Mouse (Mus musculus) lung, embryonic 16.5 days (tissue): Measurements from ENCODE around the gene Rhox12. TPM values are rescaled to one million over a fixed set of nuclear protein-coding genes. Genes with fewer than 3 reads are reported as not detected.

Experiments
- ATAC-seq: fragments of 200-750 bp; cut with Nextera tagmentation; 2 replicates; pipeline ENCODE4 v1.8.0; 2017; ENCODE audit warnings: low read depth, mild to moderate bottlenecking, moderate library complexity
- H3K27ac ChIP-seq: fragments of 300-500 bp; sonication (generic); 2 replicates; pipeline ENCODE4 v1.5.1; 2014; ENCODE audit warnings: mild to moderate bottlenecking, control low read depth, low read length
- H3K27me3 ChIP-seq: fragments of 300-500 bp; sonication (generic); 2 replicates; pipeline ENCODE4 v1.6.1; 2014; ENCODE audit warnings: low read depth, low read length, mixed read lengths; ENCODE audit not compliant: control insufficient read depth, insufficient read depth
- H3K36me3 ChIP-seq: fragments of 300-500 bp; sonication (generic); 2 replicates; pipeline ENCODE4 v1.6.1; 2014; ENCODE audit warnings: low read length; ENCODE audit not compliant: control insufficient read depth, insufficient read depth
- H3K4me1 ChIP-seq: fragments of 300-500 bp; sonication (generic); replicated peaks from 2 replicates; pipeline ENCODE4 v1.6.1; 2014; ENCODE audit warnings: low read length, mixed read lengths; ENCODE audit not compliant: control insufficient read depth, insufficient read depth
- H3K4me2 ChIP-seq: fragments of 300-500 bp; sonication (generic); 2 replicates; pipeline ENCODE4 v1.6.1; 2014; ENCODE audit warnings: low read depth, low read length, control low read depth
- H3K4me3 ChIP-seq: fragments of 300-500 bp; sonication (generic); 2 replicates; pipeline ENCODE4 v1.5.1; 2014; ENCODE audit warnings: mild to moderate bottlenecking, low read length, control low read depth
- H3K9ac ChIP-seq: fragments of 300-500 bp; sonication (generic); 2 replicates; pipeline ENCODE4 v1.6.1; 2014; ENCODE audit warnings: low read length, control low read depth
- H3K9me3 ChIP-seq: fragments of 300-500 bp; sonication (generic); 2 replicates; pipeline ENCODE4 v1.6.1; 2016; ENCODE audit warnings: low read length; ENCODE audit not compliant: control insufficient read depth
- WGBS: fragments of 180-500 bp; shearing (Covaris S2); extraction: QIAGEN DNeasy Blood & Tissue Kit; methylation state at CpG from one replicate; pipeline ENCODE4 v1.1.7; 2014; 5-methylcytosine and 5-hydroxymethylcytosine counted together
- polyA plus RNA-seq: library from polyadenylated mRNA; unstranded; fragments of >200 nt; fragmentation: Nextera tagmentation; extraction: Ambion mirVana; gene quantifications from 2 replicates; pipeline ENCODE4 v1.2.1, GENCODE M21; 2015

The Rhox12 gene
- polyA plus RNA-seq = not detected in 2 replicates

DNA sequence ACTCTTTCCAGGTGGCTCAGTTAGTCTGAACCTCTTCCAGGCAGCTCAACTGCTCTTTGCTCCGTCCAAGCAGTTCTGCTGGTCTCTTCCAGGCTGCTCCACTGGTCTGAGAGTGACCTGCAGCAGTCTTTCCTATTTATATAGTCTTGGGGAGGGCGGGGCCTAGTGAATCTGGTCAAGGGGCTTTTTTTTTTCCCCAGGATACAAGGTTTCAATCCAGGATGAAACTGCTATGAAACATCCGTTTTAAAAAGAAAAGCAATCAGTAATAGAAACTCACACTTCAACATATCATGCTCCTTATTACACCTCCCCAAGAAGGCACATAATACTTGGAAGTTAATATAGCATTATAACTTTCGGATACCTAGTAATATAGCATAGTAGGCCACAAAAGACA lies at the start of gene Rhox12:
Gene Rhox12, minus strand, starts transcription at position 101 of the 400 bp plus-strand sequence.
- no peaks in the 10 kb centered on the region for H3K9me3 ChIP-seq
- no peaks in the 10 kb centered on the region for H3K27me3 ChIP-seq
- no peak for ATAC-seq
- no peak within 1 kb of the TSS for H3K9ac ChIP-seq
- WGBS = 66% methylated on average over 4 of the region's 4 CpGs
- H3K27ac ChIP-seq = no peak within 1 kb of the TSS
- H3K4me3 ChIP-seq = no peak within 1 kb of the TSS
- H3K4me2 ChIP-seq = no peak within 1 kb of the TSS
- H3K36me3 ChIP-seq = no peaks in the 10 kb centered on the region
- no peaks in the 10 kb centered on the region for H3K4me1 ChIP-seq

DNA sequence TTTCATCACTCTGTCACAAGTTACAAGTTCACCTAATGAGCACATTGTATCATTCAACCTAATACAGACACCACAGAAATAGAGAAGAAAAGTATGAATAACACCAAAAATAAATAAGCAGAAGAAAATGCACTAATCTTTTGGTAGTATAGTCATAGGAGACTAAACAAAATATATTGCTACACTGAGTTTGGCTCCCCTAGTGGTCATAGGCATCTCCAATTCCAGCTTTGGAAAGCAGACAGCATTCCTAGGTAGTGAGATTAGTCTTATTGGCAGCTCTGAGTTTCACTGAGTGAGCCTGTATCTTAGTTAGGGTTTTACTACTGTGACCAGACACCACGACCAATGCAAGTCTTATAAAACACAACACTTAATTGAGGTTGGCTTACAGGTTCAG lies 48.4 kb upstream of the Rhox12 start:
- H3K9me3 ChIP-seq = no peaks in the 10 kb centered on the region
- ATAC-seq = no peak

GRCm38 (mm10) chrX:38121478-38121877 lies 10.8 kb upstream of the Rhox12 start:
- Histone ChIP-seq H3K27ac (no peak overlapping the region), H3K4me1 (no peaks in the 10 kb centered on the region), H3K9ac (no peak overlapping the region), H3K9me3 (peaks cover 8% of the 10 kb centered on the region), H3K36me3 (no peaks in the 10 kb centered on the region), H3K4me3 (no peak overlapping the region), H3K27me3 (no peaks in the 10 kb centered on the region), H3K4me2 (no peak overlapping the region)
- no peak for ATAC-seq
- WGBS = 84% methylated on average over 30 of the region's 34 CpGs

More for the DNA sequence above, 48.4 kb upstream of the Rhox12 start:
- H3K36me3 ChIP-seq = no peaks in the 10 kb centered on the region
- no peak overlapping the region for H3K4me3 ChIP-seq
- H3K4me2 ChIP-seq = no peak overlapping the region
- 79% methylated on average over 1 of the region's 1 CpGs for WGBS
- no peaks in the 10 kb centered on the region for H3K27me3 ChIP-seq
- H3K27ac ChIP-seq = no peak overlapping the region
- H3K9ac ChIP-seq = no peak overlapping the region
- no peaks in the 10 kb centered on the region for H3K4me1 ChIP-seq

GRCm38 (mm10) chrX:38120982-38121381 lies 10.3 kb upstream of the Rhox12 start, which contains the start of gene Rhox13:
Gene Rhox13 (plus strand): TSS chrX:38121219.
- Histone ChIP-seq H3K4me3 (no peak within 1 kb of the TSS), H3K27ac (no peak within 1 kb of the TSS), H3K9ac (no peak within 1 kb of the TSS), H3K27me3 (no peaks in the 10 kb centered on the region), H3K9me3 (peaks cover 8% of the 10 kb centered on the region), H3K4me2 (no peak within 1 kb of the TSS), H3K4me1 (no peaks in the 10 kb centered on the region), H3K36me3 (no peaks in the 10 kb centered on the region)
- no peak for ATAC-seq
- WGBS = 94% methylated on average over 20 of the region's 20 CpGs

GRCm38 (mm10) chrX:38085041-38085440 lies 25.7 kb downstream of the Rhox12 start, which contains the start of gene Rhox11:
Gene Rhox11 (minus strand): TSS chrX:38085141.
- no peak within 1 kb of the TSS for H3K9ac ChIP-seq
- H3K4me1 ChIP-seq = no peaks in the 10 kb centered on the region
- H3K9me3 ChIP-seq = no peaks in the 10 kb centered on the region
- no peaks in the 10 kb centered on the region for H3K27me3 ChIP-seq
- ATAC-seq = no peak
- no peak within 1 kb of the TSS for H3K4me2 ChIP-seq
- H3K27ac ChIP-seq = no peak within 1 kb of the TSS
- 81% methylated on average over 9 of the region's 9 CpGs for WGBS
- H3K4me3 ChIP-seq = no peak within 1 kb of the TSS
- H3K36me3 ChIP-seq = no peaks in the 10 kb centered on the region

- ATAC-seq = no peak
- H3K27ac ChIP-seq = no peak overlapping the region
- H3K9ac ChIP-seq = no peak overlapping the region
- no peaks in the 10 kb centered on the region for H3K9me3 ChIP-seq
- no peak overlapping the region for H3K4me3 ChIP-seq
- no peaks in the 10 kb centered on the region for H3K27me3 ChIP-seq
- WGBS = 17% methylated on average over 12 of the region's 12 CpGs
- H3K4me1 ChIP-seq = no peaks in the 10 kb centered on the region
- no peaks in the 10 kb centered on the region for H3K36me3 ChIP-seq
- H3K4me2 ChIP-seq = no peak overlapping the region
These were observed 26.5 kb downstream of the Rhox12 start for GRCm38 (mm10) chrX:38084226-38084625.

DNA sequence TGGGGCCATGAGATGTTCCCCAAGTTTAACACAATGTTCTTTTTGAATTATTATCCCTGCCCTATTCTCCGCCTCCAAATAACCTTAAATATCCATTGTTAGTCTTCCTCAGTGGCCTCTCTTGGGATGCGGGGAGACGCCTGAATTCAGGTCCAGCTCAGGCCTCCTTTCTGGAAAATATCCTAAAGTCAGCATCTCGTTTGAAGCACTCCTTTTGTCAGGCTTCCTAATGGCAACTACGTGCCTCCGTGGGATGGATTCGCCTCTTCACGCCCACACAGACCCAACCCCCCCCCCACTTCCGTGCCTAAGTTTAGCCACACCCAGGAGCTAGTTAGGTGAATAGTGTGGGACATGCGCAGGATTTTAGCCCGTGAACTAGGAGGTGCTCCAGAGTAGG lies 44.5 kb downstream of the Rhox12 start, which contains the start of gene Rhox10:
Gene Rhox10, plus strand, starts transcription at position 301 of the 400 bp plus-strand sequence.
- no peaks in the 10 kb centered on the region for H3K4me1 ChIP-seq
- WGBS = 86% methylated on average over 11 of the region's 11 CpGs
- H3K36me3 ChIP-seq = no peaks in the 10 kb centered on the region
- H3K9ac ChIP-seq = no peak within 1 kb of the TSS
- ATAC-seq = no peak
- no peak within 1 kb of the TSS for H3K27ac ChIP-seq
- H3K4me3 ChIP-seq = no peak within 1 kb of the TSS
- no peak within 1 kb of the TSS for H3K4me2 ChIP-seq
- H3K9me3 ChIP-seq = no peaks in the 10 kb centered on the region
- no peaks in the 10 kb centered on the region for H3K27me3 ChIP-seq

GRCm38 (mm10) chrX:38061544-38061943 lies 49.2 kb downstream of the Rhox12 start:
- H3K4me3 ChIP-seq = no peak overlapping the region
- H3K4me1 ChIP-seq = no peaks in the 10 kb centered on the region
- H3K36me3 ChIP-seq = no peaks in the 10 kb centered on the region
- 5% methylated on average over 1 of the region's 1 CpGs for WGBS
- H3K9ac ChIP-seq = no peak overlapping the region
- no peak for ATAC-seq
- H3K4me2 ChIP-seq = no peak overlapping the region
- H3K27ac ChIP-seq = no peak overlapping the region
- H3K27me3 ChIP-seq = no peaks in the 10 kb centered on the region
- H3K9me3 ChIP-seq = no peaks in the 10 kb centered on the region
